Mouse (Mus musculus) lung, embryonic 15.5 days (tissue): ENCODE measurements around the gene Eno1. TPM values are rescaled to one million over a fixed set of nuclear protein-coding genes. Genes with fewer than 3 reads are reported as not detected.
"Not testable (repeated sequence)": the region's sequence is repeated elsewhere in the genome, so short reads cannot be mapped to it uniquely, and the experiment has no call there.

ENCODE experiments used
- ATAC-seq: fragments of 200-750 bp; cut with Nextera tagmentation; 2 replicates; pipeline ENCODE4 v1.8.0; 2017; ENCODE audit warnings: moderate number of reproducible peaks, borderline replicate concordance; ENCODE audit not compliant: low FRiP score, low TSS enrichment; ENCODE audit errors: extremely low read depth
- H3K27ac ChIP-seq: fragments of 300-500 bp; sonication (generic); 2 replicates; pipeline ENCODE4 v1.5.1; 2015; ENCODE audit warnings: moderate library complexity, mild to moderate bottlenecking, inconsistent platforms
- H3K27me3 ChIP-seq: fragments of 300-500 bp; sonication (generic); 2 replicates; pipeline ENCODE4 v1.6.1; 2015; ENCODE audit warnings: inconsistent platforms
- H3K36me3 ChIP-seq: fragments of 300-500 bp; sonication (generic); 2 replicates; pipeline ENCODE4 v1.6.1; 2015; ENCODE audit warnings: inconsistent platforms
- H3K4me1 ChIP-seq: fragments of 300-500 bp; sonication (generic); 2 replicates; pipeline ENCODE4 v1.6.1; 2015; ENCODE audit warnings: inconsistent platforms
- H3K4me2 ChIP-seq: fragments of 300-500 bp; sonication (generic); 2 replicates; pipeline ENCODE4 v1.6.1; 2015; ENCODE audit warnings: inconsistent platforms, mild to moderate bottlenecking, moderate library complexity
- H3K4me3 ChIP-seq: fragments of 300-500 bp; sonication (generic); 2 replicates; pipeline ENCODE4 v1.5.1; 2015; ENCODE audit warnings: mild to moderate bottlenecking, inconsistent platforms
- H3K9ac ChIP-seq: fragments of 300-500 bp; sonication (generic); 2 replicates; pipeline ENCODE4 v1.6.1; 2015; ENCODE audit warnings: inconsistent platforms
- H3K9me3 ChIP-seq: fragments of 300-500 bp; sonication (generic); 2 replicates; pipeline ENCODE4 v1.6.1; 2016; ENCODE audit warnings: inconsistent platforms
- WGBS: fragments of 180-500 bp; shearing (Covaris S2); methylation state at CpG from one replicate; pipeline ENCODE4 v1.1.7; 2015; 5-methylcytosine and 5-hydroxymethylcytosine counted together
- polyA plus RNA-seq: library from polyadenylated mRNA; unstranded; fragments of >200 nt; fragmentation: Nextera tagmentation; extraction: Ambion mirVana; gene quantifications from 2 replicates; pipeline ENCODE4 v1.2.1, GENCODE M21; 2015

The Eno1 gene
- polyA plus RNA-seq, 1 experiment from 2014 or later, result 1,793 TPM

- H3K9ac ChIP-seq, result no peak overlapping the region
Measured at GRCm38 (mm10) chr4:150258388-150258787, 21.9 kb downstream of the Eno1 start.

GRCm38 (mm10) chr4:150259577-150259976, 23.1 kb downstream of the Eno1 start:
- Histone ChIP-seq H3K27me3 (no peaks in the 10 kb centered on the region), H3K4me2 (no peak overlapping the region), H3K9ac (no peak overlapping the region), H3K36me3 (no peaks in the 10 kb centered on the region; the same call in 1 of the 2 replicates), H3K9me3 (no peaks in the 10 kb centered on the region), H3K4me3 (no peak overlapping the region), H3K27ac (no peak overlapping the region), H3K4me1 (peaks cover 27% of the 10 kb centered on the region)
- no peak for ATAC-seq
- WGBS, result 91% methylated on average over 7 of the region's 7 CpGs

More at GRCm38 (mm10) chr4:150258388-150258787, 21.9 kb downstream of the Eno1 start:
- Histone ChIP-seq H3K4me2 (peak overlapping the region; percentile 7), H3K36me3 (no peaks in the 10 kb centered on the region; the same call in 1 of the 2 replicates), H3K27ac (peak overlapping the region; percentile 72), H3K4me3 (no peak overlapping the region), H3K9me3 (no peaks in the 10 kb centered on the region), H3K4me1 (peaks cover 27% of the 10 kb centered on the region), H3K27me3 (no peaks in the 10 kb centered on the region)
- no peak for ATAC-seq
- 43% methylated on average over 14 of the region's 14 CpGs for WGBS

GRCm38 (mm10) chr4:150260111-150260510, 23.6 kb downstream of the Eno1 start:
- Histone ChIP-seq H3K36me3 (no peaks in the 10 kb centered on the region), H3K9me3 (no peaks in the 10 kb centered on the region), H3K4me2 (no peak overlapping the region), H3K27ac (no peak overlapping the region), H3K4me3 (no peak overlapping the region), H3K27me3 (no peaks in the 10 kb centered on the region), H3K9ac (no peak overlapping the region), H3K4me1 (peaks cover 27% of the 10 kb centered on the region)
- no peak for ATAC-seq
- 42% methylated on average over 7 of the region's 7 CpGs for WGBS

- WGBS, result 40% methylated on average over 6 of the region's 6 CpGs
- no peak for ATAC-seq
Measured at GRCm38 (mm10) chr4:150260745-150261144, 24.2 kb downstream of the Eno1 start.

GRCm38 (mm10) chr4:150262301-150262700, 25.8 kb downstream of the Eno1 start:
- Histone ChIP-seq H3K27ac (no peak overlapping the region), H3K9me3 (no peaks in the 10 kb centered on the region), H3K9ac (no peak overlapping the region), H3K4me3 (no peak overlapping the region), H3K27me3 (no peaks in the 10 kb centered on the region), H3K4me1 (peaks cover 39% of the 10 kb centered on the region), H3K36me3 (no peaks in the 10 kb centered on the region), H3K4me2 (no peak overlapping the region)
- 50% methylated on average over 8 of the region's 8 CpGs for WGBS
- no peak for ATAC-seq

More at GRCm38 (mm10) chr4:150260745-150261144, 24.2 kb downstream of the Eno1 start:
- Histone ChIP-seq H3K9me3 (no peaks in the 10 kb centered on the region), H3K27me3 (no peaks in the 10 kb centered on the region), H3K4me1 (peaks cover 32% of the 10 kb centered on the region), H3K9ac (no peak overlapping the region), H3K36me3 (no peaks in the 10 kb centered on the region), H3K4me2 (no peak overlapping the region), H3K4me3 (no peak overlapping the region), H3K27ac (no peak overlapping the region)

GRCm38 (mm10) chr4:150264903-150265302, 28.4 kb downstream of the Eno1 start:
- no peak overlapping the region for H3K9ac ChIP-seq
- H3K27me3 ChIP-seq, result no peaks in the 10 kb centered on the region
- no peak overlapping the region for H3K4me2 ChIP-seq
- H3K36me3 ChIP-seq, result no peaks in the 10 kb centered on the region
- ATAC-seq, result no peak
- no peaks in the 10 kb centered on the region for H3K9me3 ChIP-seq
- peaks cover 38% of the 10 kb centered on the region for H3K4me1 ChIP-seq
- no peak overlapping the region for H3K4me3 ChIP-seq
- 50% methylated on average over 7 of the region's 7 CpGs for WGBS
- no peak overlapping the region for H3K27ac ChIP-seq

- no peak overlapping the region for H3K4me3 ChIP-seq
- H3K4me1 ChIP-seq, result peaks cover 39% of the 10 kb centered on the region
- WGBS, result 57% methylated on average over 5 of the region's 5 CpGs
- no peak overlapping the region for H3K9ac ChIP-seq
- H3K9me3 ChIP-seq, result no peaks in the 10 kb centered on the region
- no peaks in the 10 kb centered on the region for H3K27me3 ChIP-seq
- H3K4me2 ChIP-seq, result no peak overlapping the region
- no peak overlapping the region for H3K27ac ChIP-seq
- no peaks in the 10 kb centered on the region for H3K36me3 ChIP-seq
- no peak for ATAC-seq
Measured at GRCm38 (mm10) chr4:150265471-150265870, 28.9 kb downstream of the Eno1 start.

GRCm38 (mm10) chr4:150266655-150267223, 30.2 kb downstream of the Eno1 start:
- Histone ChIP-seq H3K27ac (no peak overlapping the region), H3K27me3 (no peaks in the 10 kb centered on the region), H3K4me3 (no peak overlapping the region), H3K9me3 (no peaks in the 10 kb centered on the region), H3K36me3 (no peaks in the 10 kb centered on the region), H3K4me1 (peaks cover 39% of the 10 kb centered on the region), H3K9ac (no peak overlapping the region), H3K4me2 (peak overlapping the region; percentile 20)
- 55% methylated on average over 21 of the region's 21 CpGs for WGBS
- ATAC-seq, result no peak

GRCm38 (mm10) chr4:150268674-150269653, 32.4 kb downstream of the Eno1 start:
- WGBS, result 80% methylated on average over 33 of the region's 33 CpGs
- Histone ChIP-seq H3K4me1 (peaks cover 48% of the 10 kb centered on the region), H3K9me3 (no peaks in the 10 kb centered on the region), H3K27ac (no peak overlapping the region), H3K4me3 (no peak overlapping the region), H3K9ac (no peak overlapping the region), H3K27me3 (no peaks in the 10 kb centered on the region), H3K36me3 (no peaks in the 10 kb centered on the region), H3K4me2 (no peak overlapping the region)
- no peak for ATAC-seq

GRCm38 (mm10) chr4:150269679-150270078, 33.2 kb downstream of the Eno1 start:
- Histone ChIP-seq H3K4me2 (peak overlapping the region; percentile 16), H3K27ac (peak overlapping the region; percentile 77), H3K4me1 (peaks cover 48% of the 10 kb centered on the region), H3K36me3 (no peaks in the 10 kb centered on the region), H3K4me3 (no peak overlapping the region), H3K9me3 (no peaks in the 10 kb centered on the region), H3K27me3 (no peaks in the 10 kb centered on the region), H3K9ac (no peak overlapping the region)
- 5% methylated on average over 7 of the region's 7 CpGs for WGBS
- peak; percentile 41; the same call in 1 of the 2 replicates for ATAC-seq

- H3K27ac ChIP-seq, H3K27me3 ChIP-seq, ATAC-seq, H3K9ac ChIP-seq, H3K4me2 ChIP-seq, H3K36me3 ChIP-seq, H3K9me3 ChIP-seq, H3K4me3 ChIP-seq: not testable (repeated sequence)
- WGBS, result 59% methylated on average over 4 of the region's 4 CpGs
- H3K4me1 ChIP-seq, result peaks cover 43% of the 10 kb centered on the region
Measured at GRCm38 (mm10) chr4:150270718-150271117, 34.2 kb downstream of the Eno1 start.

GRCm38 (mm10) chr4:150272725-150273124, 36.2 kb downstream of the Eno1 start:
- Histone ChIP-seq H3K4me2 (peak overlapping the region; percentile 34; the same call in 1 of the 2 replicates), H3K9me3 (no peaks in the 10 kb centered on the region), H3K4me3 (no peak overlapping the region), H3K27me3 (no peaks in the 10 kb centered on the region), H3K36me3 (no peaks in the 10 kb centered on the region), H3K4me1 (peaks cover 33% of the 10 kb centered on the region), H3K9ac (no peak overlapping the region), H3K27ac (peak overlapping the region; percentile 43)
- ATAC-seq, result no peak
- WGBS, result 1% methylated on average over 9 of the region's 9 CpGs
